Mouse (Mus musculus) kidney, adult 2 months (tissue): ENCODE results near the gene Rnf44.
A peak's percentile ranks its signal among the peaks of the same experiment; 100 is the strongest.

Experiments used
- CTCF ChIP-seq: fragments of 200-500 bp; conservative IDR thresholded peaks from 2 replicates; pipeline ENCODE4 v1.5.1; 2011; ENCODE audit warnings: low read depth, mild to moderate bottlenecking, control low read depth, low read length, moderate library complexity, mixed read lengths; ENCODE audit not compliant: insufficient read depth, insufficient read length
- POLR2A ChIP-seq: fragments of 200-500 bp; IDR thresholded peaks from one replicate; pipeline ENCODE4 v1.6.1; 2011; ENCODE audit warnings: low read depth, low read length, control low read depth

DNA sequence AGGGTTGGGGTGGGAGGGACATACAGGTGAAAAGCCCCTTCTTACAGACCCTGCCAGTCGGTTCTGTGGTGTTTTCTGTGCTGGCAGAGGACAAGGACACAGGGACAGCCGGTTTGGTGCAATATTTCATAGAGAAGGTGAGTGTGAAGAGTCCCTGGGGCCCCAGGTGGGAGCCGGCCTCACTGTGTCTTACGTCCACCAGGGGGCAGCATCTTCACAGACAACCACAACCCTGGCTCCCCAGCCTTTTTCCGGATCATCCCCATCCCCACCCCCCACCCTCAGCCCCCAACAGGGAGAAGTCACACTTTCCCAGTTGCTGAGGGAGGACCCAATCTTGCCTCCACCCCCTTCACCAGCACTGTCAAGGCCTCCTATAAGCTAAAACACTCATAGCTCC, 23.2 kb upstream of the Rnf44 start:
- TF ChIP-seq POLR2A (no peak), CTCF (peak; percentile 62)
